ENCODE assay signal across 9 mouse cellular contexts in genomic region chr10:34095964-34096363, GRCm38 (mm10). TPM values are rescaled to one million over a fixed set of nuclear protein-coding genes. Genes with fewer than 3 reads are reported as not detected.
DNase-seq lines count a peak whose midpoint lies in the region; ATAC-seq lines count a peak whose summit lies in the region.
"Had no signal": no experiment of that assay in that cellular context is flagged by ENCODE, and none has a peak within 500 bp of the region (broad histone marks: within the 10 kb centered on the region; RNA-seq: fewer than 3 reads in every experiment).

No protein-coding gene starts in this region.

- H3K9ac ChIP-seq in hindbrain, embryonic 11.5 days (ENCODE audit: low read depth, low read length), result no peak overlapping the region
- peak overlapping the region; percentile 29 for H3K9ac ChIP-seq in heart, embryonic 15.5 days
- H3K9ac ChIP-seq in midbrain, embryonic 11.5 days (ENCODE audit: low read length), result no peak overlapping the region

- no peak overlapping the region; the same call in 1 of the 2 replicates for H3K4me2 ChIP-seq in hindbrain, embryonic 11.5 days (replicated peaks; ENCODE audit: low read depth, low read length)
- peak overlapping the region; percentile 58 for H3K4me2 ChIP-seq in heart, embryonic 15.5 days
- H3K4me2 ChIP-seq in midbrain, embryonic 11.5 days, result peak overlapping the region; percentile 23; the same call in 1 of the 2 replicates

- peaks cover 9% of the 10 kb centered on the region; the same call in 1 of the 2 replicates for H3K4me1 ChIP-seq in hindbrain, embryonic 10.5 days (replicated peaks)
- H3K4me1 ChIP-seq in hindbrain, embryonic 11.5 days (replicated peaks; ENCODE audit: control insufficient read depth, insufficient read depth, low read length), result no peaks in the 10 kb centered on the region
- 0 out of 2 replicates have a peak, but pooled peaks cover 7% of the 10 kb centered on the region for H3K4me1 ChIP-seq in heart, embryonic 15.5 days (replicated peaks)
- no peaks in the 10 kb centered on the region for H3K4me1 ChIP-seq in midbrain, embryonic 11.5 days (ENCODE audit: control insufficient read depth, insufficient read depth, low read length)

- no peak for DNase-seq in hindbrain, embryonic 10.5 days (ENCODE audit: low spot score)
- no peak for DNase-seq in hindbrain, embryonic 11.5 days (ENCODE audit: low spot score)
- peak; percentile 9 for DNase-seq in Muller cell, postnatal 12 days (ENCODE audit: inconsistent ontology term)
- DNase-seq in midbrain, embryonic 11.5 days (ENCODE audit: low spot score, missing footprints), result peak; percentile 81
- DNase-seq in left cerebral cortex, postnatal 14 days (ENCODE audit: low spot score in 2 of 2), result no peak
- no peak for DNase-seq in kidney, postnatal 14 days

- intact Hi-C loops in left cerebral cortex, postnatal 14 days (cut with DNase I), result loop anchor here (5.0 kb wide), 2 partner anchors 59 to 186 kb away; partner anchors contain the start of genes Trappc3l and Tspyl1

- ATAC-seq in hindbrain, embryonic 11.5 days (ENCODE audit: low FRiP score), result no peak
- ATAC-seq in heart, embryonic 15.5 days (replicated peaks; ENCODE audit: insufficient number of reproducible peaks, insufficient read depth, low FRiP score, low read depth), result 0 out of 2 replicates have a peak, but pooled peaks have one; percentile 28
- no peak for ATAC-seq in midbrain, embryonic 11.5 days (ENCODE audit: low FRiP score)
- ATAC-seq in monocyte, adult 5-6 weeks (replicated peaks; ENCODE audit: insufficient number of reproducible peaks, low FRiP score, low TSS enrichment, poor library complexity, severe bottlenecking), result no peak

- H3K27ac ChIP-seq in hindbrain, embryonic 10.5 days, result peak overlapping the region; percentile 40; the same call in 1 of the 2 replicates
- no peak overlapping the region for H3K27ac ChIP-seq in hindbrain, embryonic 11.5 days (ENCODE audit: low read depth, low read length)
- peak overlapping the region; percentile 52 for H3K27ac ChIP-seq in heart, embryonic 15.5 days
- no peak overlapping the region for H3K27ac ChIP-seq in midbrain, embryonic 11.5 days (ENCODE audit: low read depth, low read length)

- no peaks in the 10 kb centered on the region for H3K36me3 ChIP-seq in hindbrain, embryonic 10.5 days
- no peaks in the 10 kb centered on the region for H3K36me3 ChIP-seq in hindbrain, embryonic 11.5 days (ENCODE audit: control insufficient read depth, insufficient read depth, low read length)
- H3K36me3 ChIP-seq in heart, embryonic 15.5 days, result no peaks in the 10 kb centered on the region
- no peaks in the 10 kb centered on the region for H3K36me3 ChIP-seq in midbrain, embryonic 11.5 days (ENCODE audit: control insufficient read depth, insufficient read depth, low read length)

- H3K27me3 ChIP-seq in hindbrain, embryonic 10.5 days (ENCODE audit: insufficient read depth, poor library complexity, severe bottlenecking), result no peaks in the 10 kb centered on the region
- no peaks in the 10 kb centered on the region for H3K27me3 ChIP-seq in hindbrain, embryonic 11.5 days (ENCODE audit: control insufficient read depth, insufficient read depth, low read length)
- H3K27me3 ChIP-seq in heart, embryonic 15.5 days, result no peaks in the 10 kb centered on the region
- H3K27me3 ChIP-seq in midbrain, embryonic 11.5 days (ENCODE audit: control insufficient read depth, insufficient read depth, low read length), result no peaks in the 10 kb centered on the region

- H3K9me3 ChIP-seq in hindbrain, embryonic 10.5 days, result no peaks in the 10 kb centered on the region
- H3K9me3 ChIP-seq in hindbrain, embryonic 11.5 days (ENCODE audit: control insufficient read depth, low read length), result no peaks in the 10 kb centered on the region
- no peaks in the 10 kb centered on the region for H3K9me3 ChIP-seq in heart, embryonic 15.5 days (replicated peaks)
- H3K9me3 ChIP-seq in midbrain, embryonic 11.5 days (ENCODE audit: control insufficient read depth, low read length), result no peaks in the 10 kb centered on the region

- H3K4me3 ChIP-seq in hindbrain, embryonic 10.5 days, result peak overlapping the region; percentile 31
- no peak overlapping the region for H3K4me3 ChIP-seq in hindbrain, embryonic 11.5 days (ENCODE audit: low read depth, low read length)
- H3K4me3 ChIP-seq in heart, embryonic 15.5 days, result peak overlapping the region; percentile 39
- H3K4me3 ChIP-seq in midbrain, embryonic 11.5 days (ENCODE audit: low read depth, low read length), result no peak overlapping the region

- 65% methylated on average over 12 of the region's 12 CpGs for WGBS in hindbrain, embryonic 10.5 days
- 72% methylated on average over 12 of the region's 12 CpGs for WGBS in hindbrain, embryonic 11.5 days
- 40% methylated on average over 12 of the region's 12 CpGs for WGBS in heart, embryonic 15.5 days
- WGBS in midbrain, embryonic 11.5 days, result 64% methylated on average over 12 of the region's 12 CpGs

RNA-seq across cellular contexts. Expression of gene Calhm5, which starts 0.4 kb away (rescaled TPM):
- polyA plus RNA-seq in hindbrain, embryonic 10.5 days (2016; fragmentation: Nextera tagmentation; extraction: Ambion mirVana), result 0.08 and 0.10 TPM in 2 replicates
- polyA plus RNA-seq in hindbrain, embryonic 11.5 days (2014; fragmentation: Nextera tagmentation; extraction: Ambion mirVana), result 0.03 and 0.15 TPM in 2 replicates
- 1.6 and 1.9 TPM in 2 replicates for polyA plus RNA-seq in heart, embryonic 15.5 days (2015; fragmentation: Nextera tagmentation; extraction: Ambion mirVana)
- polyA plus RNA-seq in midbrain, embryonic 11.5 days (2014; fragmentation: Nextera tagmentation; extraction: Ambion mirVana), result 0.37 and 0.44 TPM in 2 replicates
- total RNA-seq in monocyte, adult 5-6 weeks (2017), result not detected in 3 replicates
- total RNA-seq in left cerebral cortex, postnatal 14 days (2021), result 1 to 10 TPM; 1.9 to 2.5 TPM

RNA-seq across cellular contexts. Expression of gene Calhm6, which starts 31.8 kb away (rescaled TPM):
- 0.24 and 0.54 TPM in 2 replicates for polyA plus RNA-seq in hindbrain, embryonic 10.5 days (2016; fragmentation: Nextera tagmentation; extraction: Ambion mirVana)
- 0.40 and 0.42 TPM in 2 replicates for polyA plus RNA-seq in hindbrain, embryonic 11.5 days (2014; fragmentation: Nextera tagmentation; extraction: Ambion mirVana)
- polyA plus RNA-seq in heart, embryonic 15.5 days (2015; fragmentation: Nextera tagmentation; extraction: Ambion mirVana), result 0.78 and 0.89 TPM in 2 replicates
- polyA plus RNA-seq in midbrain, embryonic 11.5 days (2014; fragmentation: Nextera tagmentation; extraction: Ambion mirVana), result 0.20 and 0.25 TPM in 2 replicates
- 23.3 to 41.0 TPM (median 24.7 TPM) in 3 replicates for total RNA-seq in monocyte, adult 5-6 weeks (2017)
- under 1 TPM in 1 of 2 experiments, not detected in 1; 0.51 TPM for total RNA-seq in left cerebral cortex, postnatal 14 days (2021)
- polyA plus RNA-seq: neural tube, embryonic 11.5 days had no signal

RNA-seq across cellular contexts. Expression of gene Calhm4, which starts 51.9 kb away (rescaled TPM):
- polyA plus RNA-seq in hindbrain, embryonic 10.5 days (2016; fragmentation: Nextera tagmentation; extraction: Ambion mirVana), result not detected in 2 replicates
- polyA plus RNA-seq in hindbrain, embryonic 11.5 days (2014; fragmentation: Nextera tagmentation; extraction: Ambion mirVana), result not detected in 2 replicates
- polyA plus RNA-seq in heart, embryonic 15.5 days (2015; fragmentation: Nextera tagmentation; extraction: Ambion mirVana), result not detected in 2 replicates
- polyA plus RNA-seq in midbrain, embryonic 11.5 days (2014; fragmentation: Nextera tagmentation; extraction: Ambion mirVana), result not detected in 2 replicates
- total RNA-seq in monocyte, adult 5-6 weeks (2017), result not detected in 3 replicates
- not detected for total RNA-seq in left cerebral cortex, postnatal 14 days (2021)
- polyA plus RNA-seq: neural tube, embryonic 11.5 days had no signal

RNA-seq across cellular contexts. Expression of gene Trappc3l, which starts 58.6 kb away (rescaled TPM):
- polyA plus RNA-seq in hindbrain, embryonic 10.5 days (2016; fragmentation: Nextera tagmentation; extraction: Ambion mirVana), result not detected in 2 replicates
- polyA plus RNA-seq in hindbrain, embryonic 11.5 days (2014; fragmentation: Nextera tagmentation; extraction: Ambion mirVana), result not detected in 2 replicates
- not detected in 2 replicates for polyA plus RNA-seq in heart, embryonic 15.5 days (2015; fragmentation: Nextera tagmentation; extraction: Ambion mirVana)
- not detected in 2 replicates for polyA plus RNA-seq in midbrain, embryonic 11.5 days (2014; fragmentation: Nextera tagmentation; extraction: Ambion mirVana)
- not detected in 3 replicates for total RNA-seq in monocyte, adult 5-6 weeks (2017)
- total RNA-seq in left cerebral cortex, postnatal 14 days (2021), result not detected
- polyA plus RNA-seq: neural tube, embryonic 11.5 days had no signal

Comparison
In these comparisons a context has a peak if more than half of its experiments do, and no peak if none do; other contexts are left out.
1. H3K27ac ChIP-seq: peak in hindbrain, embryonic 10.5 days (single experiment) and heart, embryonic 15.5 days (single experiment); none in hindbrain, embryonic 11.5 days (single experiment) and midbrain, embryonic 11.5 days (single experiment).
2. H3K4me3 ChIP-seq: peak in hindbrain, embryonic 10.5 days (single experiment) and heart, embryonic 15.5 days (single experiment); none in hindbrain, embryonic 11.5 days (single experiment) and midbrain, embryonic 11.5 days (single experiment).
3. DNase-seq: peak in Muller cell, postnatal 12 days (single experiment) and midbrain, embryonic 11.5 days (single experiment); none in hindbrain, embryonic 10.5 days (single experiment), hindbrain, embryonic 11.5 days (single experiment), left cerebral cortex, postnatal 14 days (0 of 2) and kidney, postnatal 14 days (single experiment).